Mouse (Mus musculus): ENCODE data around the gene Mettl7b.

- TF ChIP-seq POLR2A (IDR thresholded peaks at IDR 0.05; ENCODE audit: borderline replicate concordance, extremely low read depth, low read depth, low read length) = no peak
- TF ChIP-seq CTCF (IDR thresholded peaks at IDR 0.05; ENCODE audit: insufficient read depth, low read length) = no peak
Observed at GRCm38 (mm10) chr10:128919203-128919631, 41.6 kb downstream of the Mettl7b start.

All from lung, adult 2 months (tissue).